Mouse (Mus musculus) layer of hippocampus, postnatal 25 days (tissue): Measurements from ENCODE around the gene Fam234b. TPM values are rescaled to one million over a fixed set of nuclear protein-coding genes. Genes with fewer than 3 reads are reported as not detected.

Experiments
- DNase-seq, 2 experiments: peaks; one replicate each; pipeline ENCODE4 v3.0.0; 2022; ENCODE audit warnings: mixed read lengths in 2 of 2, low spot score in 1 of 2; ENCODE audit errors: extremely low spot score in 1 of 2
- total RNA-seq, 2 experiments: library from RNA; stranded (reverse); gene quantifications; 2 replicates each; pipeline ENCODE4 v1.2.3; 2021

The Fam234b gene
- total RNA-seq, 2 experiments from 2014 or later: 156 to 157 TPM

DNA sequence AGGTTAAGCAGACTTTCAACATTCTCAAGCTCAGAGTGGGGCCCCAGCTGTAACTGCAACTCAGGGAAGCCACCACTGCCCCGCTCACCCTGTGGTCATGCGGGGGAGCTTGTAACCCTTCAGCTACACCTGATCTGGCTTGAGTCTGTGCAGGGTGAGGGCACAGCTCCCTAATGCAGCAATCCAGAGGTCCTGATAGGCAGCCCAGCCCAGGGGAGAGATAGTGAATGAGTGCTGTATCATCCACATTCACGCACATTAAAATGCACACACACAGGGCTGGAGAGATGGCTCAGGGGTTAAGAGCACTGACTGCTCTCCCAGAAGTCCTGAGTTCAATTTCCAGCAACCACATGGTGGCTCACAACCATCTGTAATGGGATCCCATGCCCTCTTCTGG, 19.2 kb upstream of the Fam234b start:
- no peak for DNase-seq

DNA sequence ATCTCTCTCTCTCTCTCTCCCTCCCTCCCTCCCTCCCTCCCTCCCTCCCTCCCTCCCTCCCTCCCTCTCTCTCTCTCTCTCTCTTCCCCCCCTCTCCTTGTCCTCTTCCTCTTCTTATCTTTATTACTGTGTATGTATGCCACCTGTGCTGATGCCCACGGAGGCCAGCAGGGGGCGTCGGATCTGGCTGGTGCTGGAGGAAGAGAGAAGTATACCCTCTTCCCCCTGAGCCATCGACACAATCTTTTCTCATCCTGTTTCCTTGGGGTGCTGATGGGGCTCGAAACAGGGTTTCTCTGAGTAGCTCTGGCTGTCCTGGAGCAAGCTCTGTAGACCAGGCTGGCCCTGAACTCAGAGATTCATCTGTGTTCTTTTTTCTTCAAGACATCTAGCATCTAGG, 14.9 kb upstream of the Fam234b start:
- DNase-seq: no peak

- DNase-seq: no peak
These were observed 13.8 kb upstream of the Fam234b start for GRCm38 (mm10) chr6:135183961-135184360.

DNA sequence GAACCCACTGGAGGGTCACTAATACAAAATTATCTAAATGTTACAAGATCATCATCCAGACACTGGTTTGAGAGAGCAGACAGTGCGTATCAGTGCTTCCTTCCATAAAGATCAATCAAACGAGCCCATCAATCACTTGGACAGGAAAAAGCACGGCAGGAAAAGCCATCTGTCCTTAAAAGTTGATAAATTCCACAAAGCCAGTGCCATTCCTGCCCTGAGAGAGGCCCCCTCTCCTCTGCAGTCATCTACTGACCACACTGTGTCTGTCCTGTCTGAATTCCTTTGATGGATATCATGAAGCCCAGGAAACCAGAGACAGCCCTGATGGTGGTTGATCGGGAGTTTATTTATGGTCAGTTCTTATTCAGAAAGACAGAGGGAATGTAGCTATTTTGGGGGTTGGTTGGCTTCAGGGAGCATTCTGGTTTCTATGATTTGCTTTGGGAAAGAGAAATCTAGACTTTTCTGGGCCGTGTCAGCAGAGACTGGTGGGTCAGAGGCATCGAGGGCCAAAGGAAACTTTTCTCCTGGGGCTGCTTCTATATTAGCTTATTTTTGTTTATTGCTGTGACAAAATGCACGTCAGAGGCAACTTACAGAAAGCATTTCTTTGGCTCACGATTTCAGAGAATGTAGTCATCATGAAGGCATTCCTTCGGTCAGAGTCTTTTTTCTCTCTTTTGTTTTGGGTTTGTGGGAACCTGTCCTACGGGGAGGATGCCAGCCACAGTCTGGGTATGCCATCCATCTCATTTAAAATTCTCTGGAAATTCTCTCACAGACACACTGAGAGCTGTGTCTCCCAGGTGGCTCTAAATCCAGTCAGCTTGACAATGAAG, 10.5 kb upstream of the Fam234b start:
- DNase-seq: no peak

DNA sequence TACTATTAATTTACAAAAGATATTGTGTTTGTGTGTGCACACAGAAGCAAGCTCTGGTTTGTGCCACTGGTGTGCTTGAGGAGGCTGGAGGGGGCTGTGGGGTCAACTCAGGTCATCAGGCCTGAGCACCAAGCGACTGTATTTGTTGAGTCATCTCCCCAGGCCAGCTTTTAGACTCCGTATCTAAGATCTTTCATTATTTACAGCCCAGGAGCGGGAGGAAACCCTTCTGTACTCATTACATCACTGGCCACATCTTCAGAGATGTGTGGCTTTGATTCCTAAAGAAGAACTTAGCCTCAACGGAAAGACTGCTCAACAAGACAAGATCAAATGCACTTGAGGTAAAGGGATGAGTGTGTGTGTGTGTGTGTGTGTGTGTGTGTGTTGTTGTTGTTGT, 9.1 kb upstream of the Fam234b start:
- DNase-seq: no peak

DNA sequence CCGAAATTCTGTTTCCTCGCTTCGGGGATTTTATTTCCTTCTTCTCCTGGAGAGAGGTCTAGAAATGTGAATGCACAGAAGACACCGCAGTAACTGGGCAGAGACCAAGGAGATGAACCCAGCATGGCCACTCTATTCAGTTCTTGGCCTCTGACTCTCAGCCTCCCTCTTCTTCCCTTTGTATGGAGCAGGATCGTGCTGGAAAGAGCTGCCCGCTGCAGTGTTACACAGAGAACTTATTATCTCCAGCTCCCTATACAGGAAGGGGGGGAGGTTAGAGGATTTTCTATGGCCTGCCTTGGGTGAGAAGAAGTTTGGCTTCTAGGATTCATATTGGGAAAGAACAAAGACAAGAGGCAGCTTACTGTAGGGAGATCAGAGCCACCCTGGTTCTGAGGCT, 7.7 kb upstream of the Fam234b start:
- no peak for DNase-seq

DNA sequence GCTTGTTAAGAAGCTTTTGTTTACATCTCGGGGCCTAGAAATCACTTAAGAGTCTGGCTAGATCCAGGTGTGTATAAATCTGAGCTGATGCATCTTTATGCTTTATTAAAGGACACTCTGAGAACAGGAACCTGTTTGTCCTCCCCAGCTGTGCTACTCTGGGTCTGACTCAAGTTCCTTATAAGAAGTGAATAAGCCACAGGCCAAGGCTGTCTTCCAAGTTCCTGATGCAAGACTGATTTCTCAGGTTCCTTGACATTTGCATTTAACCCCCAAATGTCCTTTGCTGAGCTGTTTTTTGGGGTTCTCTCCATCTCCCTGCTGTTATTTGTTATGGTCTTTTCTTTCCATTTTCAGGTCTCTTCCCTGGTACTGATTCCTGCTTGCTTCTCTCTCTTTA, 5.9 kb upstream of the Fam234b start:
- no peak for DNase-seq

DNA sequence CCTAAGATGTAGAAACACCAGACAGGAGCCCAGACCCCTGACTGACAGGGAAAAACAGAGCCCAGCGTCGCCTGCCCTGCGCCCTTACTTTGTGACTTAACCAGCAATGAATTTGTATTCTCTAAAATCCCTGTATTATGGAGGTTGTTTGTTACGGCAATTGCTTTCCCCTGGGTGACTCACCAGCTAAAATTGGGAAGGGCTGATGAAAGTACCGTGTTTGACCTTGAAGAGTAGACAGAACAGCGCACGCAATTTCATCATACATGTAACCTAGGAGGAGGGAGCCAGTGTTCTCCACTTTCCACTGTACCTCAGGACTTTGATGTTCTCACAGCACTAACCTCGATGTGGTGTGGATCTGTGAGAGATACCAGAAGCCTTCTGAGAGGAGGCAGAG, 4.8 kb upstream of the Fam234b start:
- no peak for DNase-seq

GRCm38 (mm10) chr6:135193733-135194132, 4.0 kb upstream of the Fam234b start:
- DNase-seq: no peak

- no peak for DNase-seq
These were observed 2.9 kb upstream of the Fam234b start for GRCm38 (mm10) chr6:135194907-135195306.

DNA sequence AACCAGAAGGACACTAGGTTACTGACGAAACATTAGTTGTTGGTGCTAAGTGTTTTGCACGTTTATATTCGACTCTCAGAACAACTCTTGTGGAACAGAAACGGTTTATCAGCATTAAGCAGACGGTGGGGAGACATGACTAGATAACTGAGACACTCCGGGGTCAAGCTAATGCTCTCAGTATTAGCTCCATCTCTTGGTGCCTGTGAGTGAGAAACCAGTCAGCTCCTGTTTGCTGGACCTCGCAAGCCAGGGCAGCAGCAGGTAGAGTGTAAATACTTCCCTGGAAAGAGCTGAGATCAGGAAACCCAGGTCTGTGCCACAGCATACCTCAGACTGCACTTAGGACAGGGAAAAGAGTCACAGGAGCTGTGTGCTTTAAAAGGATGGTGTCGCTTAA, 1.1 kb upstream of the Fam234b start:
- DNase-seq: no peak

DNA sequence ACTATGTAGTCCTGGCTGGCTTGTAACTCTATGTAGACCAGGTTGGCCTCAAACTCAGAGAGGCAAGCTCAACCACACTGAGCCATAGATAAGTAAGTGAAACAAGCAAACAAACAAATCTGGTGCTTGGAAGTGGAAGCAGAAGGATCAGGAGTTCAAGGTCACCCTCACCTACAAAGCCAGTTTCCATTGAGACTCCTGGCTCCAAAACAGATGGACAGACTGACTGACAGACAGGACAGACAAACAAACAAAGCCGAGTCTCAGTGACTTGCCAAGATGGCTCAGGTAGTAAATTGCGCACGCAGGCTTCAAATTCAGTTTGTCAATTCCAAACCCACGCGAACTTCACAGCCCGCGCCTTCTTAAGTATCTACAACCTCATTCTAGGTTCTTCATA, 331 bp upstream of the Fam234b start:
- no peak for DNase-seq

- DNase-seq: no peak
These were observed 949 bp downstream of the Fam234b start for GRCm38 (mm10) chr6:135198726-135199125.

- DNase-seq: no peak
These were observed 2.6 kb downstream of the Fam234b start for GRCm38 (mm10) chr6:135200122-135200957.

GRCm38 (mm10) chr6:135202668-135203067, 4.9 kb downstream of the Fam234b start:
- DNase-seq: no peak

DNA sequence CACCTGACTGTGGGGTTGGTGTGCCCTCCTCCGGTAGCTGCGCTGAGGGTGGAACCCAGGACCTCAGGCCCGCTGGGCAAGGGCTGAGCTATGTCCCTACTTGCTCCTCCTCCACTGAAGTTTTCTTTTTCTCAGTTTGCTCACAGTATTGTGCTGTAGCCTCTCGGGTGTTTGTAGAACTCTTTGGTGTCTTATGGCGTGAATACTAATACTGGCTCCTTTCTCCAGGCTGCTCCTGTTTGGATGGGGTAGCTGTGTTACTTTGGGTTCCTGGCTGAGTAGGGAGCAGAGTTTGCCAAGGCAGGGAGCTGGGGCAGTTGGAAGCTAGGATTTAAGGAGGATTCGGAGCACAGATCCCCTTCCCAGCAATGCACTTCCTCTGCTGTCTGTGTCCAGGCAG, 6.0 kb downstream of the Fam234b start:
- DNase-seq: no peak

DNA sequence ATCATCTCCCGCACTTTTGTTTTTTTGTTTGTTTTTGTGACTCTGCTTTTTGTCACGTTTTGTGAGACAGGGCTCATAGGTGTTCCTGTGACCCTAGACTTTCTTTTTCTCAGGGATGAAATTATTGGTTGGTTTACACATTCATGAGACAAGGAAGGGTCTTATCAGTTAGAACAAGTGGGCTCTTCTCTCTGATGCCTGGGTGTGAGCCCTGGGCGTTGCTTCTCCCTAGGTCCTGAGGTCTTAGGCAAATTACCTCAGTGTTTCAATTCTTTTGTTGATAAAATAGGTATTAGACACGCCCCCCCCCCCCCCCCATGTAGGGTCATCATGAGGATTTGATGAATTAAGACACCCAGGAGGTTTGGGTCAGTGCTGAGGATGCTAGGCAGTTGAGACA, 7.1 kb downstream of the Fam234b start:
- DNase-seq: no peak

- DNase-seq: no peak
These were observed 8.0 kb downstream of the Fam234b start for GRCm38 (mm10) chr6:135205802-135206201.

DNA sequence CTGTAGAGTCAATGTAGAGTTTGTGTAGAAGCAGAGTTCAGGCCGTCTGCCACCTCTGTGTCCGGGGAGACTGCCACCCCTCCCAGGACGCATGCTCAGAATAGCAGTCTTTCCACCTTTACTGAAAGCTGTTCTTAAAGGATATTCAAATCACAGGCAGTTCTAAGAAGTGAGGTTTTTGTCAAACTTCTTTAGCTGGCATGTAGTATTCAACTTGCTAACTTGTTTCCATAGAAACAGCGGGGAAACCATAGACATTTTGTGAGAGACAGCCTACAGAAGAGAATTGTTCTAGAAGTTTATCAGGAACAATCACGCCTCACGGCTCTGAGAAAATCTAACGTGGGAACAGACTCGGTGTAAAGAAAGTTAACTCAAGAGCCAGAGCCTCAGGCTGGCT, 9.1 kb downstream of the Fam234b start:
- no peak for DNase-seq

GRCm38 (mm10) chr6:135211169-135211568, 13.4 kb downstream of the Fam234b start:
- DNase-seq: no peak

DNA sequence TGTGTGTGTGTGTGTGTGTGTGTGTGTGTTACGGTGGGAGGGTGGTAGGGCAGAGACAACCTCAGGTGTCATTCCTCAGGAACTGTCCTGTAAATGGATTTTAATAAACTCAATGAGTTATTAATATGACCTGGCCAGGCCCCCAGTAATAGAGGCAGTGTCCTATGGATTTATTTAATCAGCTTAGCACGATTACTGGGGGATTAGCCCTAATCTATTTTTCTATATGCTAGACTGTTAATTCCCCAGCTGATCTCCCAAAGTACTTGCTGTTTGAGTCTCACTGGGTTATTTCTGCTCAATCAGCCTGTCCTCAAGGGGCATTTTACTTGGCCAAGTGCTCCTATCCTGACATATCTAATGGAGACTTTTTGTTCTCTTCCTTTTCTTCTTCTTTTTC, 14.9 kb downstream of the Fam234b start:
- DNase-seq: no peak

GRCm38 (mm10) chr6:135218330-135218729, 20.6 kb downstream of the Fam234b start:
- no peak for DNase-seq
